Mouse (Mus musculus) fibroblast of lung, adult 2 months (primary cell): ENCODE measurements around the gene Actrt2.

Source experiments
- DNase-seq: peaks from one replicate; pipeline ENCODE4 v3.0.0-alpha.2; 2011; ENCODE audit warnings: low read depth

Gene Actrt2

DNA sequence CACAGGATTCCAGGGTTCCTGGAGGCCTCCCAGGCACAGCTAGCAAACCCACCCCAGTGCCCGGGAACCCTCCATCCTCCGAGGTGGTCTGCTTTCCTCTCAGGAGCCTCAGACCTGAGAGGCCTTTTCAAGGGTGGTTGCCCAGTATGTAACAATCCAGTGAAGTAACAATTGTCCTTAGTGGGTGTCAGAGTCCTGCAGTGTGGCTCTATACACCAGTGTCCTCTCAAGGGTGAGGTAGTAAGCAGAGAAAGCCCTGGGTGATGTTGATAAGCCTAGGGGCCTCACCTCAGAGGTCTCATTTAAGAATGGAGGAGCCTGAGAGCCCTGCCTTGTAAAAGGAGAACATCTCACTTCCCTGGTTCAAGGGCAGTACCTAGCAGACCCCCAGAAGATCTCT is at the start of gene Actrt2:
Gene Actrt2 (minus strand): TSS at position 101 of the 400 bp plus-strand sequence.
- no peak for DNase-seq

DNA sequence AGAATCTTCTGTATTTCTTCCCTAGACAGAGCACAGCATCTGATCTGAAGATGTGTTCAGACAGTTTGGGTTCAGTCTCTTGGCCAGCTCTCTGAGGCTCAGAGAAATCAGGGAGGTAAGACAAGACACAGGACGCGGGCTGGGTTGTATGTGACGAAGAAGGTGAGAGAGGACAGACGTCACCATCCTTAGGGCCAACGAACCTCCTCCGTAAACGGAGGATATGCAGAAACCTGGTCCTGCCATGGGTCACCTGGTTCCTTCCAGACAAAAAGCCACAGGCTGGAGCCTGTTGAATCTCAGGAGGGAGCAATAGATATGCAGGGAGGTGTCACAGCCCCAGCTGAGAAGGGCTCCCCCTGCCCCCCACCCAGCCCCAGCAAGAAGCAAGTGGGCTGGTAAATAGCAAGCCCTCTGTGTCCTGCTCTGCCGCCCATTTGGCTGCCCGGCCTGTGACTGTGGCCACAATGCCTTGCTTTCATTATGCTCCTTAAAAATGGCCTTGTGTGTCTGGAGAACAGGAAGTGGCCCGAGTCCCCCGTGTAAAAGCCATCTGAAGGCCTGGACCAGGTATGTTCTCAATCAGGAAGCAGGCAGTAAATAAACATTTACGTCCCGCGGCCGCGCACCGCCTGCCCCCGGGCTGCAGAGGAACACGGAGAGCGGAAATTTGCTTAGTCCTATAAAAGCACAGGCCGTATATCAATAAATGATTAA is 41.9 kb upstream of the Actrt2 start:
- no peak for DNase-seq

DNA sequence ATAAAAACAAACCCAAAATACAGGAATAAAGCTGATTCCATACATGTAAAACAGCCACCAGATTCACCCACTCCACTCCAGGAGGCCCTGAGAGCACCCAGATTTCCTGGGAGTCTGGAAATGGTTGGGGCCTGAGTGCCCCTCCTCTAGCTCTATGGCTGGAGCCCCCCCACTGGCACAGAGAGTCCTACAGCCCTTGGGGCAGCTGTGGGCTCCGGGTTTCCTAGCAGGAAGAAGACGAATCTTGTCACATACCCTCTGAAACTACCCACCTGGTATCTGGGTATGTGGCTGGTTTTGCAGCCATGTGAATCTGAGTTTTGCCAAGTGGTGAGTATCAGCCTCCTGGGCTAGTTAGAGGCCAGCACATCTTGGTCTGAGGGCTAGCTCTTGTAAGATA is 41.1 kb upstream of the Actrt2 start:
- DNase-seq, result no peak

DNA sequence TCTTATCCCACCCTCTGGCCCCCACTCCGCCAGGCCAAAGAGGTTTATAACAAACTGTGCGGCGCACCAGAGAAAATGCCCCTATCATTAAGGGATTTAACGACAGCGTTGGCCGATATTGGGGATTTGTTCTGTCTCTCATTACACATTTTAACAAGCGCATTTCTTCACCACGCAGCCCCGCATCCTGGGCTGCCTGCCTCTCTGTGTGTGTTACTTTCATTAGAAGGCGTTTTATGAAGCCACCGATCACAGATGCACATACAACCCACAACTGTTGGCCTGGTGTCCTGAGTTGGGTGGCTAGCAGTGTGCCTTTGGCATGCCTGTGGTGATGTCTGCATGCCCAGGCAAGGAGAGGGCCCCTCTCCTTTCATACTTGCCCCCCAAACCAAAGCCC is 40.6 kb upstream of the Actrt2 start:
- DNase-seq, result no peak

DNA sequence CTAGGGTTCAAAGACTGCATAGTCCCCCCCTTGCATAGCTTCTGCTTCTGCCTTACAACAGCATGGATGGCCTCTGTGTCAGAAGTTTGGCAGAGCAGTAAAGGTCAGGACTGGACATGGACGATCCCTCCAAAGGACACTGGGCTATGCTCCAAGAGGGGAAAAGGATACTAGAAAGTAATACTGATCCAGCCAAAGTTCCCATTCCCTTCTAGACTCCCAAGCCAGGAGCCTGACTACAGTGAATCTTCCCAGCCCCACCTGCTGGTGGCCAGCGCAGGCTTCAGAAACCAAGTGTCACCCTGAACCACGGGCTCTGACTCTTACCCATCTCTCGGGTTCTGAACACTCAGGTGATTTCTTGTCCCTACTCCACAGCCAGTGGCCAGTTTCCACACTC is 39.9 kb upstream of the Actrt2 start:
- DNase-seq, result no peak

DNA sequence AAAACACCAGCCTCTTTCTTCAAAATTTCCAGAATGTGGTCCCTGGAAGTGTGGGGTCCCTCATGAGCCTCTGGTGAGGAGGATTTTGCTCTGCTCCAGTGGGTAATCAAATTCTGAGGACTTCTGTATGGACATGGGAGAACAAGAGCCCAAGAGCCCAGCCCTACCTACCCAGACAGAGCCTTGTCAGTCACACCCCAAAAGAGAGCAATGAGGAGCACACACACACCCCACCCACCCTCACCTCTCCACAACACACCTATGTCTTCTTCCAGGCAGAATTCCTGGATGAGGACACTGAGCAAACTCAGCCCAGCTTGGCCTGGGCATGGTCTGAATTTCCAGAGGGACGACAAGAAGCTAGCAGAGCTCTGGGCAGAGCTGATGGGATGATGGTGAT is 38.8 kb upstream of the Actrt2 start:
- no peak for DNase-seq

DNA sequence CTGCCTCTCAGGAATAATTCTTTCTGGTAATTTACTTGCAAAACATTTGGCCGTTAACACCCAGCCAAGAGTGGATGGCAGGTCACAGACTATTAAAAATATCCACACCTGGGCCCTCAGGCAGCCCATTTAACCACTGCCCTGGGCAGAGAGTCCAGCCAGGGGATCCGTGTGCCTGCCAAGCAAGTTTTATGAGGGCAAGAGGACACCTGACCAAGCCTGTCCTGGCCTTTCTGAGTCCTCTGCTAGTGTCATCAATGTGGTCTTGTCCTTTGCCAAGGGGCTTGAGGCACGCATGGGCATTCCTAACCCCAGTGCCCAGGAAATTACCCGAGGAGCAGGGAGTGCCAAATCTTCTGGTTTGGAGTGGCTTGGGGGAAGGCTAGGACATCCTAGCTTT is 38.0 kb upstream of the Actrt2 start:
- DNase-seq, result no peak

DNA sequence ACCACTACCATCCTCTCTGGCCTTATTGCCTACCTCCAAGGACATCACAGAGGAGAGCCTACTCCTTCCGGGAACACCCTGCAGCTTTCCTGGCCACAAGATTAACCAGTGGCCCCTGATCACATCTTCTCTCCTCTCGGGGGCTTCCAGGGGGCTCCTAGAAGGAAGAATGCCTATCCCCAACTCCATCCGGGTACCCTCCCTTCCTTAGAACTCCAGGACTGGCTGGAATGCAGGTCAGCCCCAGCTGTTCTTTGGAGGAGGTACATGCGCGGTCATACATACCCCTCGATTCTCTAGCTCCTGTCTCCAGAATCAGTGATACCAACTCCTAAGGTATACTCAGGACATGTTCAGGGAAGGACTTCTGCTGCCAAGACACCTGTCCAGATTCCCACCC is 37.4 kb upstream of the Actrt2 start:
- no peak for DNase-seq

DNA sequence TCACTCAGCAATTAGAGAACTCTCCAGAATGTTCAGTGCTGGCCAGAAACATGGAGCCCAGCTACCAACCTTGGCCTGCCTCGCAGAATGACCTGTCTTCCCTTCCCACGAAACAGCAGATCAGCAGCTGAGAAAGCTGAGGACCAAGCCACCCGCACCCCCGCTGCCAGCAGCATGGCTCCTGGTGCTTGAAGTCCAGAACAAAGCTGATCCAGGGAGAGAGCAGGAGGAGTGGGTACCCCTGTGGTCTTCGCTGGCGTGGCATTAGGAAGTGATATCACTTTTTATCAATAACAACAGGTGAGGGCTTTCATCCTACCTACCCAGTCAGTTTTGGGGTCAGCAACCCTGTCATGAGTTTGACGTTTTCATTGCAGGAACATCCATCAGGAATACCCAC is 36.9 kb upstream of the Actrt2 start:
- DNase-seq, result no peak

DNA sequence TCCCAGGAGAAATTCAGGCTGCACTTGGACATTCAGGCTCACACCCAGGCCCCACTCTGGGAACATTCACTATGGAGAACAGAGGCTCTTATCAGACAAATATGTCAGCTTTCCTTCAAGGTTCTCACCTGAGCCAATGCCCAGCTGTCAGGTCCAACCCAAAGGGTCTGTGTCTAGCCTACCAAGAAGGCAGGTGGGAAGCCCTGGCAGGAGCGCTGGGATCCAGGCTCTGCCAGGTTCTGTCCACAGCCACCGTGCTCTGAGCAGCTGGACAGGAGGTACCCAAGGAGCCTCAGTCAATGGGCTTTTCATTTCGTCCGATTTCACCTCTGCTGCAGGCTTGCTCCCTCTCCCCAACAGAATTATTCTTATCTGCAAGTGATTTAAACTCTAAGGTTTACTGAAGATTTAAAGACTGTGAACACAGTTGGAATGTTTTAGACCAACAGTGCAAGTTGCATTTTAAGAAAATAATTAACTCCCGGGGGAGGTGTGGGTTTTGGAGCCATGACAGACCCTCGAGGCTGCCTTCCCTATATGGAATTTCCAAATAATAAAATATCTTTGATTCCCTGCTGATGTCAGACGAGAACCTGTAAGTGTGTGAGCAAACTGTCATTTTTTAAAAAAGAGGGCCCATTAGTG is 35.9 kb upstream of the Actrt2 start:
- DNase-seq, result no peak

DNA sequence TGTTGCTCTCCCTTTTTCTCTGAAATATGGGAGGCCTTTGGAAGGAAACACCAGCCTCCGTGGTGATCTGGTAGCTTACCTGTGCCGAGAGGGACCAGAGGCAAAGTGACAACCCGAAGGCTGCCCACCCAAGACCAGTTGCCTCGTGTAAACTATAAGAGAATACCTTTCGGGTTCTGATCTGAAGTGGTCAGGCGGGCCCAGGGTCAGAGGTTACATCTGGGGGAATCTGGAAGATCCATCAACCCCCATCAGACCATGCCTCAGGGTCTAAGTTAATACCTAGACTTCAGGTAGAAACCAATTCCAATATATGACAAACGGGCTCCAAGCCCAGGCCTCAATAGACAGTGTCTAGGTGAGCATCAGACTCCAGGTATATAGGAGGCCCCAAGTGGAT is 35.3 kb upstream of the Actrt2 start:
- no peak for DNase-seq

DNA sequence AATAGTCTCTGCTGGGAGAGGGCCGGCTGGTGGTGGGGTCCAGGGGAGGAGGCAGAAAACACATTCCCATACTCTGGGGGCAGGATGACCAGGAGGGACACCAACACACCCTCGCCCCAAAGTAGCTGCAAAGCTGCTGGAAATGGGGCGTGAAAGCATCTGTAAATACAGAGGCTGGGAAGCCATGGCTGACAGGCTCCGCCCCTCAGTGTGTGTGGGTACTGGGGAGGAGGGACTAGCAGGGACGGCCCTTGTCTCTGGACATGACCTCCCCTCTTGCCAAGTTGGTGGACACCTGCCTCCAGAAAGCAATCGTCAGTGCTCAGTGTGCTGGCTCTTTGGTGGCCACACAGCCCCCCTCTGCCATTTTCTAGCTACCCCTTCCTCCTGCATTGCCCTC is 34.5 kb upstream of the Actrt2 start:
- DNase-seq, result no peak

DNA sequence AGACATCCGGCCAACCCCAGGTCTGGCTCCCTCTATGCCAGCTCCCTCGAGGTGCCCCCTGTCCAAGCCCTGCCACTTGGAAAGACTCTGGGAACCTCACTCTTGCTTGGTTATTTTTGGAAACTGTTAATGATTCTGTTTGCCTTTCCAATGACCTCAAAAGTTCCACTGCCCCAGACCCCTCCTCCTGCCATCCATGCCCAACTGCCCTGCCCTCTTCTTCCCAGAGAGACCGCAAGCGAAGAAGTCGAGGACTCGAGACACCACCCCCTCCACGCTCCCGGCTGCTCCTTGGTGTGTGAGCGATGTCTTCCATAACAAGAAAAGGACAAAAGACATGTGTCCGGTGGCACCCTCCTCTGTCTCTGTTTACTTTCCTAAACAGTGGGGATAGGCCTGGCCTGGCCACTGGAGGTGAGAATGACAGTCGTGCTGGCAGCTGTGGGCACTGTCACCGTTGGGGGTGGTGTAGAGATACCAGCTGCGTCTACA is 33.3 kb upstream of the Actrt2 start:
- DNase-seq, result no peak

DNA sequence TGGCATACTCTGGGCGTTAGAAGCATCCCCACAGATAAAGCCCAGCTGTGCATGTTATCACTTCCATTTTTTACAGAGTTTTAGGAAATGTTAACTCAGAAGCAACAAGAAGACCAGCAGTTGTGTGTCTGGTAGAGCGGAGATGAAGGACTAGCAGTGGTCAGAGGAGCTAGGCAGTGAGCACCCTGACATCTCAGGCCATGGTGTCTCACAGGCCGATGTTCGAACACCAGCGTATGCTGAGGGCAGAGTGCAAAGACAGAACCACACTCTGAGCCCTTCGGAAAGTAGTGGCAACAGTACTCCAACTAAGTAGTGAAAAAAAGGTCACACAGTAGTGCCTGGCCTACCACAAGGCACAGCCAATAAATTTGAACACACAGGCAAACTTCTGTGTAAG is 32.8 kb upstream of the Actrt2 start:
- no peak for DNase-seq

DNA sequence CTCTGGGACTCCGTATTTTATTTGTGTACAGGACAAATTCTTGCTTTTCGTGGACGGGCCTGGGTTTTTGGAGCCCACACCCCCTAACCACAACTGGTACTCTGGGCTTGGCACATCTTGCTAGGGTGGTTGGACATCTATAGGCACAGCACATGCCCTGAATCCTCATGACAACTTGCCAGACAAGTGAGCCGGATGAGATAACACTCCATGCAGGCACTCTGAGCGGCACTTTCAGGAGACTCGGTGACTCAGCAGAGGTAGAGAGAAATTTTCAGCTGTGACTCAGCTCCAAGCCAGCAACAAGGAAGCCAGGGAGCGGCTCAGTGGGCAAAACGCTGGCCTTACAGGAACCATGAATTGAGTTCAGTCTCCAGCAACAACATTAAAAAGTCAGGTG is 31.6 kb upstream of the Actrt2 start:
- DNase-seq, result peak; percentile 23

DNA sequence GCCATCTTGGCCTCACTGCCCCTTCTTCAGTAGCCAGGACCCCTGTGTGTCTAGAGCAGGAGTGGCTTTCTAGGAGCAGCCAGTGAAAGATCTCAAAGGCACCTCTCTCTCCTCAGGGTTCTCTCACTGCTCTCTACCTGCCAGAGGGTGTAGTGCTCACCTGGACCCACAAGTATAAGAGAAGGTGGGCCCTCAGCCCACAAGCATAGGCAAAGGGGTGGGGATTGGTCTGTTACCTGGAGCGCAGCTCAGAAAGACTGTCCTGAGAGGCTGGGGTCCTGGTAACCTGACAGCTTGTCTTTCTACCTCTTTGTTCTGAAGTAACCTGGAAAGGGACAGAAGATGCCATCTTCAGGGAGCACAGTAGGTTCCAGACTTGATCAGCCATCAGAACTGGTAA is 31.0 kb upstream of the Actrt2 start:
- no peak for DNase-seq

DNA sequence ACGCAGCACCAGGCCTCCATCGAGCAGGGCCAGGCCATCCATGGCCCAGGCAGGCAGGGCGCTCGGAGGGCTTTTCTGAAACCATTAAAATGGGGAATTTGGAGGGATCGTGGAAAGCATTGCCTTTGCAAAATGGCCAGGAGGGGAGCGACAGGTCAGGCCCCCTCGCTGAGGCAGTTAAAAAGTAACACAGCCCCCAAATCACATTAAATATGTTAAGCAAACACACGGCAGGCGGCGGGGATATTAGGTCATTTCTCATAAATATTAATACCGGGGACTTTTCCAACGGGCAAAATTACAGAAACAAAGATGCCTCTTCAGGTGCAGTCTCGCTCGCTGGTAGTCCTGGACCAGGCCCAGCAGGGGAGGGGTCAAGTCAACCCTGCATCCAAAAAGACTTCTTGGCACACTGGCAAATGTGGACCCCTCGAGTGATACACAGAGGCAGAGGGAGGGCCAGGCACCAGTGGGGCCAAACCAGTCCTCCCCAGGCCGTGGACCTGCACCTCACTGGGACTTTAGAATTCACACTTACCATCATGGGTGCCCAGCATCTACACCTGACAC is 30.4 kb upstream of the Actrt2 start:
- DNase-seq, result no peak

DNA sequence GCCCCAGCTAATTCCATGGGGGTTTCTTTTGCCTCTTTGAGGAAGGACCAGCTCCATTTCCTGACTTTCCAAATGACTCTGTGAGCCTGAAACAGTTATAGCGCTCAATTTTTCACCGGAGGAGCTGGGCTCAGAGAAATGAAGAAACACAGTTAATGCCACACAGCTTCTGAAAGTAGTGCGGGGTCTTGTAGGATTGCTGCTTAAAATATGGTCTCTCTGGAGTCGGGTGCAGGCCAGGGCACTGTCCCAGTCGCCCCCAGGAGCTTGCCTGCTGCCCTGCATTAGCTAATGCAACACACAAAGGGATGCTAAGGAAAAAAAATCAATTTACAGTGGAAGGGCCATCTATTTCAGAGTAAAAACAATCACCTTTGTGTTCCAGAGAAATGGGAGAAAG is 29.8 kb upstream of the Actrt2 start:
- DNase-seq, result no peak

DNA sequence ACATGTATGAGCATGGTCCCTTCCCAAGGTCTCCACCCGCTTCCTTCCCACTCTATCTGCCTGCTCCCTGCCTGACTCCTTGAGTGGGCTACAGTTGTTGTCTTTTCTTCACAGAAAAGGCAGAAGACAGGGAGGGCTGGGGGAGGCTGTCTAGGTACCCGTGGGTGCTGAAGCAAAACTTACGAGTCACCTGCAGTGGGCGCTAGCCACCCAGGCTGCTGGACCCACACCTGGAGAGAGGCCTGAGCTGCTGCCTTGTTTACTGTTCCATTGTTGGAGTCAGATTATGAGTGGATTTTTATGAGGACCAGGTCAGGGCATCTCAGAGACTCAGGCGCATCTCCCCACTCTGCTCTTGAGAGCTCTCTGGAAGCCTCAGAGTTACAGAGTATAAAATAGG is 28.9 kb upstream of the Actrt2 start:
- no peak for DNase-seq

DNA sequence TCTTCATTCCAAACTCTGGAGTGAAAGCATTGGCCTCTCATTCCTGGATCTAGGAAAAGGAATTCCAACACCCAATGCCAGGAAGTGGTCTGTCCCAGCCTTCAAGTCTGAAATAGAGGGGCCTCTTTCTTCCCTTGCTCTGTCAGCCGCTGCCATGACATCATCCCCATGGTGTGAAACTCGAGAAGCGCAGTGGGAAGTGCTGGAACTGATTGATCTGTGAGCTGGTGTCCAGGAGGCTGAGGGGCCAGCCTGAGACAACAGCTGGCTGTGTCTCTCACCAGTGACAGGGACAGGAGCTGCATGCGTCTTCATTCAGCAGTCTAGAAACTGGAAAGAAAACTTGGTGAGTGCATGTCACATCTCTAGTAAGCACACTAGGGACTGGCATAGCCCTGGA is 28.5 kb upstream of the Actrt2 start:
- no peak for DNase-seq

DNA sequence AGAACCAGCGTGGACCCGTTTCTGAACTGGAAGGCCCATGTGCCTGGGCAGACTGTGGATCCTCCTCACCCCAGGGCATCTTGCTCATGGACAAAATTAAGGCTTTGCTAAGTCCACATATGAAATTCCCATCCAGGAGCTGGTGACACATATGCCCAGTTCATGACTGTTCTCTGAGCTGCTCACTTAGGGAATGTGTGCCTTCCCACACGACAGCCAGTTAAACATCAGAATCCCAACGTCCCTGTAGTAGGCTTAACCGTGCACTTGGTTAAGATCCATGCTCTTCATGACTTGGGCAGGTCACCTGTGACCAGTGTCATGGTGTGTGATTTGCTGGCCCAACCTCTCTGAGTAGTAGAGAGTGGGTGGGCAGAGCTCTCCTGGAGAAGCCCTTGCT is 26.7 kb upstream of the Actrt2 start:
- no peak for DNase-seq

DNA sequence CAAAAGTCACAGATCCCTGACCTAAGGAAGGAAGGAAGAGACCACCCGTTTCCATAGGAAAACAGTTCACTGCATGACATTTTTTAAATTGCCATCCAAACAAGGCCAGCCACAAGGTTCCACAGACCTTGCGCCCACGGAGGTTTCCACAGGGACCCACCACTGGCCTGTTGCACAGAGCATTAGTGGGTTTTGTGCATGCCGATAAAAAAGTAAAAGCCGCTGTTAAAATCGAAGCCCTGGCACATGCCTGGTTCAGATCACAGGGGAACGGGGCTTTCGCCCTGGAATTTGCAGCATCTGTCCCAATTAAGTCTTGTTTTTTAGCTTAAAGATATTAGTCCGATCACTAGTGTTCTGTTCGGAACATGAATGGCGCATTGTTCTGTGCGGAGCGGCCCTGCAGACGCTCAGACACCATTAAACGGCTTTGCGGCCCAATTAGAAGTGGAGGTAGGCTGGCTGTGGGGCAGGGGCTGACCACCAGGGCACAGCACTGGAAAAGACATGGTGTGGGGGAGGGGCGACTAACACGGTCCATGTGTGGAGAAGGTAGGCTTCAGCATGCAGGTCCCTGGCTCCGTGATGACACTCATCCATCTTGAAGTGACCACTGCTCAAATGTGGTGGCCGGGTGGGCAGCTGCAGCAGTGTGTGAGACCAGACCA is 25.8 kb upstream of the Actrt2 start:
- no peak for DNase-seq
